In the genomic region with DNA sequence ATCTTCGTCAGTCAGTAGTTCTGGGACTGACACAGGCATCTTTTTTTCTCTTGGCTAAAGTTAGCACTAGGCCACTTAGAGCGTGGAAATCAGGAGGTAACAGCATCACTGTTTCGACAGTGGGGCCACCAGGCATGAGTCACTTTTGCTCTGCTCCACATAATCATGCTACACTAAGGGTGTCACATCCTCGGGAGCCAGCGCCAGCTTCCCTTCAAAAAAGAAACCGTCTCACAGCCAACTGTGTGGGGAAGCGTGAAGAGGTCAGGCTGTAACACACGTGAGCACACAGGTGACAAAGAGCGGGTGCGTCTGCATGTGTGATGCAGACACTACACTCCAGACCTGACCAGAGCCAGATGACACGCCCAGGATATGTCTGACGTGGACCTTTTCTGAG, we compare ENCODE assay signal across 10 mouse cellular contexts. TPM values are rescaled to one million over a fixed set of nuclear protein-coding genes. Genes with fewer than 3 reads are reported as not detected.
A peak's percentile ranks its signal among the peaks of the same experiment; 100 is the strongest.
DNase-seq lines count a peak whose midpoint lies in the region; ATAC-seq and TF ChIP-seq lines count a peak whose summit lies in the region.
"Had no signal": no experiment of that assay in that cellular context is flagged by ENCODE, and none has a peak within 500 bp of the region (broad histone marks: within the 10 kb centered on the region; RNA-seq: fewer than 3 reads in every experiment).

No protein-coding gene starts in this region.

- peaks cover 14% of the 10 kb centered on the region for H3K4me1 ChIP-seq in heart, postnatal 0 days (ENCODE audit: control insufficient read depth, insufficient read depth)
- no peaks in the 10 kb centered on the region for H3K4me1 ChIP-seq in midbrain, embryonic 14.5 days (ENCODE audit: control insufficient read depth, insufficient read depth, low read length)
- H3K4me1 ChIP-seq: neural tube, embryonic 13.5 days had no signal

- H3K4me3 ChIP-seq in heart, postnatal 0 days (ENCODE audit: low read depth, low read length), result no peak overlapping the region
- no peak overlapping the region for H3K4me3 ChIP-seq in midbrain, embryonic 14.5 days (replicated peaks; ENCODE audit: low read depth, low read length)
- H3K4me3 ChIP-seq: neural tube, embryonic 13.5 days had no signal

- H3K27me3 ChIP-seq in heart, postnatal 0 days (ENCODE audit: control insufficient read depth, insufficient read depth, low read length), result no peaks in the 10 kb centered on the region
- H3K27me3 ChIP-seq in midbrain, embryonic 14.5 days (ENCODE audit: control insufficient read depth, insufficient read depth, low read length), result no peaks in the 10 kb centered on the region
- H3K27me3 ChIP-seq: neural tube, embryonic 13.5 days had no signal

- H3K27ac ChIP-seq in heart, postnatal 0 days (ENCODE audit: low read depth), result peak overlapping the region; percentile 63
- no peak overlapping the region for H3K27ac ChIP-seq in midbrain, embryonic 14.5 days (replicated peaks; ENCODE audit: low read depth, low read length)
- H3K27ac ChIP-seq: liver, embryonic 14.5 days; neural tube, embryonic 13.5 days had no signal

- WGBS in heart, postnatal 0 days, result 18% methylated on average over 12 of the region's 12 CpGs
- WGBS in midbrain, embryonic 14.5 days, result 88% methylated on average over 12 of the region's 12 CpGs

- ATAC-seq in heart, postnatal 0 days (ENCODE audit: insufficient read depth, low read depth), result peak; percentile 79
- ATAC-seq in midbrain, embryonic 14.5 days (ENCODE audit: low FRiP score, low TSS enrichment), result no peak

- TF ChIP-seq EP300 in heart, postnatal 0 days (IDR thresholded peaks at IDR 0.05; ENCODE audit: low read depth), result no peak

- peak; percentile 50 to 67 for DNase-seq in cerebellum, postnatal 25 days
- no peak for DNase-seq in cerebellum, adult 9-11 months
- peak; percentile 32 to 47 for DNase-seq in cerebellum, postnatal 36 days
- DNase-seq in heart, postnatal 0 days (ENCODE audit: low spot score), result peak; percentile 84
- peak; percentile 81 for DNase-seq in natural killer cell, adult 2 months (ENCODE audit: low spot score in 2 of 2)
- DNase-seq in lung, postnatal 36 days, result no peak
- DNase-seq in midbrain, embryonic 14.5 days, result no peak
- DNase-seq in kidney, postnatal 14 days, result no peak

- H3K36me3 ChIP-seq in heart, postnatal 0 days (replicated peaks; ENCODE audit: control insufficient read depth, insufficient read depth, low read length), result peaks cover 27% of the 10 kb centered on the region
- peaks cover 18% of the 10 kb centered on the region for H3K36me3 ChIP-seq in midbrain, embryonic 14.5 days (ENCODE audit: control insufficient read depth, insufficient read depth, low read length)

- no peak for TF ChIP-seq CTCF in heart, postnatal 0 days (IDR thresholded peaks at IDR 0.05; ENCODE audit: low read depth)

- H3K9ac ChIP-seq in heart, postnatal 0 days (replicated peaks; ENCODE audit: low read depth, low read length), result 0 out of 2 replicates have a peak overlapping the region, but pooled peaks have one; percentile 7
- no peak overlapping the region for H3K9ac ChIP-seq in midbrain, embryonic 14.5 days (replicated peaks; ENCODE audit: low read length)
- H3K9ac ChIP-seq: liver, embryonic 14.5 days; neural tube, embryonic 13.5 days had no signal

- H3K9me3 ChIP-seq in heart, postnatal 0 days (replicated peaks; ENCODE audit: control insufficient read depth, low read length), result no peaks in the 10 kb centered on the region
- no peaks in the 10 kb centered on the region for H3K9me3 ChIP-seq in midbrain, embryonic 14.5 days (ENCODE audit: control insufficient read depth, low read length)
- H3K9me3 ChIP-seq: neural tube, embryonic 13.5 days had no signal

- peak overlapping the region; percentile 3; the same call in 1 of the 2 replicates for H3K4me2 ChIP-seq in heart, postnatal 0 days (ENCODE audit: low read depth, low read length)
- no peak overlapping the region for H3K4me2 ChIP-seq in midbrain, embryonic 14.5 days (ENCODE audit: low read length)
- H3K4me2 ChIP-seq: neural tube, embryonic 13.5 days had no signal

RNA-seq across cellular contexts. Expression of gene Tex2, which starts 49.0 kb away (rescaled TPM):
- total RNA-seq in heart, postnatal 0 days (2014; rRNA removed; ENCODE audit: low replicate concordance), result 23.7 and 37.4 TPM in 2 replicates
- polyA plus RNA-seq in heart, postnatal 0 days (2015; fragmentation: Nextera tagmentation; extraction: Ambion mirVana), result 14.0 and 14.5 TPM in 2 replicates
- 27.3 and 29.1 TPM in 2 replicates for polyA plus RNA-seq in midbrain, embryonic 14.5 days (2014; fragmentation: Nextera tagmentation; extraction: Ambion mirVana)

Comparison
In these comparisons a context has a peak if more than half of its experiments do, and no peak if none do; other contexts are left out.
1. DNase-seq: peak in cerebellum, postnatal 25 days (2 of 2), cerebellum, postnatal 36 days (2 of 2), heart, postnatal 0 days (single experiment) and natural killer cell, adult 2 months (2 of 2); none in cerebellum, adult 9-11 months (single experiment), lung, postnatal 36 days (single experiment), midbrain, embryonic 14.5 days (single experiment) and kidney, postnatal 14 days (single experiment).